Mouse (Mus musculus) heart, embryonic 13.5 days (tissue): Measurements from ENCODE around the gene Olfr220. TPM values are rescaled to one million over a fixed set of nuclear protein-coding genes. Genes with fewer than 3 reads are reported as not detected.

ENCODE experiments used
- ATAC-seq: fragments of 200-750 bp; cut with Nextera tagmentation; 2 replicates; pipeline ENCODE4 v1.8.0; 2017; ENCODE audit warnings: moderate TSS enrichment; ENCODE audit not compliant: insufficient number of reproducible peaks, low FRiP score, low TSS enrichment; ENCODE audit errors: extremely low read depth
- H3K27ac ChIP-seq: fragments of 300-500 bp; sonication (generic); replicated peaks from 2 replicates; pipeline ENCODE4 v1.5.1; 2015; ENCODE audit warnings: moderate library complexity, mild to moderate bottlenecking, inconsistent platforms
- H3K27me3 ChIP-seq: fragments of 300-500 bp; sonication (generic); replicated peaks from 2 replicates; pipeline ENCODE4 v1.6.1; 2015; ENCODE audit warnings: mild to moderate bottlenecking, inconsistent platforms
- H3K36me3 ChIP-seq: fragments of 300-500 bp; sonication (generic); 2 replicates; pipeline ENCODE4 v1.6.1; 2015; ENCODE audit warnings: mild to moderate bottlenecking, inconsistent platforms
- H3K4me1 ChIP-seq: fragments of 300-500 bp; sonication (generic); 2 replicates; pipeline ENCODE4 v1.6.1; 2015; ENCODE audit warnings: inconsistent platforms
- H3K4me2 ChIP-seq: fragments of 300-500 bp; sonication (generic); 2 replicates; pipeline ENCODE4 v1.6.1; 2015; ENCODE audit warnings: inconsistent platforms, mild to moderate bottlenecking, moderate library complexity
- H3K4me3 ChIP-seq: fragments of 300-500 bp; sonication (generic); 2 replicates; pipeline ENCODE4 v1.5.1; 2015; ENCODE audit warnings: moderate library complexity, mild to moderate bottlenecking, inconsistent platforms
- H3K9ac ChIP-seq: fragments of 300-500 bp; sonication (generic); 2 replicates; pipeline ENCODE4 v1.6.1; 2015; ENCODE audit warnings: inconsistent platforms, mild to moderate bottlenecking, moderate library complexity
- H3K9me3 ChIP-seq: fragments of 300-500 bp; sonication (generic); 2 replicates; pipeline ENCODE4 v1.6.1; 2016; ENCODE audit warnings: inconsistent platforms
- WGBS: fragments of 180-500 bp; shearing (Covaris S2); methylation state at CpG from one replicate; pipeline ENCODE4 v1.1.7; 2015; ENCODE audit warnings: mixed read lengths; 5-methylcytosine and 5-hydroxymethylcytosine counted together
- polyA plus RNA-seq: library from polyadenylated mRNA; unstranded; fragments of >200 nt; fragmentation: Nextera tagmentation; extraction: Ambion mirVana; gene quantifications from 2 replicates; pipeline ENCODE4 v1.2.1, GENCODE M21; 2015

Gene Olfr220
- polyA plus RNA-seq, 1 experiment from 2014 or later = not detected

- no peak overlapping the region for H3K9ac ChIP-seq
- peaks cover 32% of the 10 kb centered on the region for H3K27me3 ChIP-seq
- no peak overlapping the region for H3K27ac ChIP-seq
- no peak for ATAC-seq
- no peak overlapping the region for H3K4me2 ChIP-seq
- H3K4me3 ChIP-seq = no peak overlapping the region
- H3K36me3 ChIP-seq = no peaks in the 10 kb centered on the region
- 62% methylated on average over 4 of the region's 4 CpGs for WGBS
- no peaks in the 10 kb centered on the region for H3K9me3 ChIP-seq
- H3K4me1 ChIP-seq = peaks cover 22% of the 10 kb centered on the region
Measured at GRCm38 (mm10) chr1:174500064-174500463, 58.2 kb downstream of the Olfr220 start.

Other genes with a start within 250 kb of the Olfr220 start
- not detected in 2 replicates for gene Olfr419, start 190.0 kb upstream of the Olfr220 start, polyA plus RNA-seq
- not detected in 2 replicates for gene Mptx1, start 111.6 kb upstream of the Olfr220 start, polyA plus RNA-seq
- gene Olfr417, start 77.0 kb upstream of the Olfr220 start, polyA plus RNA-seq = not detected in 2 replicates
- not detected in 2 replicates for gene Olfr248, start 51.0 kb upstream of the Olfr220 start, polyA plus RNA-seq
- gene Olfr414, start 18.0 kb upstream of the Olfr220 start, polyA plus RNA-seq = not detected in 2 replicates
- 0.32 and 0.39 TPM in 2 replicates for gene Fmn2, start 59.7 kb downstream of the Olfr220 start, polyA plus RNA-seq